Mouse (Mus musculus) brown adipose tissue, adult 24 weeks (tissue): Measurements from ENCODE around the gene Zfp629. TPM values are rescaled to one million over a fixed set of nuclear protein-coding genes. Genes with fewer than 3 reads are reported as not detected.
"Not testable (repeated sequence)": the region's sequence is repeated elsewhere in the genome, so short reads cannot be mapped to it uniquely, and the experiment has no call there.

Experiments
- H3K27ac ChIP-seq: fragments of 200-500 bp; replicated peaks from 2 replicates; pipeline ENCODE4 v1.5.1; 2012; ENCODE audit warnings: low read depth, mild to moderate bottlenecking, low read length
- H3K4me1 ChIP-seq: fragments of 200-500 bp; 2 replicates; pipeline ENCODE4 v1.6.1; 2012; ENCODE audit warnings: low read length, mixed read lengths; ENCODE audit not compliant: control insufficient read depth, insufficient read depth, insufficient read length
- H3K4me3 ChIP-seq: fragments of 200-500 bp; 2 replicates; pipeline ENCODE4 v1.5.1; 2012; ENCODE audit warnings: low read depth, mild to moderate bottlenecking, low read length, moderate library complexity; ENCODE audit not compliant: insufficient read depth
- polyA plus RNA-seq: library from polyadenylated mRNA; stranded (reverse); fragments of >200 nt; gene quantifications from 2 replicates; pipeline ENCODE4 v1.2.4, GENCODE M21; 2012; ENCODE audit not compliant: missing spikeins, insufficient read depth, insufficient read length

Zfp629 gene
- 6.6 and 7.5 TPM in 2 replicates for polyA plus RNA-seq

- Histone ChIP-seq H3K4me1 (peaks cover 7% of the 10 kb centered on the region; the same call in 1 of the 2 replicates), H3K27ac (peak within 1 kb of the TSS; percentile 73), H3K4me3 (peak within 1 kb of the TSS; percentile 95)
These were observed at the start of gene Zfp629 for GRCm38 (mm10) chr7:127614891-127615843. TSS of gene Zfp629 (minus strand) at chr7:127615797.

GRCm38 (mm10) chr7:127662926-127663325 lies 47.3 kb upstream of the Zfp629 start:
- H3K4me1 ChIP-seq: no peaks in the 10 kb centered on the region

GRCm38 (mm10) chr7:127661833-127662232 lies 46.2 kb upstream of the Zfp629 start:
- H3K4me1 ChIP-seq: no peaks in the 10 kb centered on the region
- no peak overlapping the region for H3K27ac ChIP-seq
- no peak overlapping the region for H3K4me3 ChIP-seq

More at GRCm38 (mm10) chr7:127662926-127663325, 47.3 kb upstream of the Zfp629 start:
- H3K4me3 ChIP-seq: no peak overlapping the region
- H3K27ac ChIP-seq: no peak overlapping the region

GRCm38 (mm10) chr7:127660882-127661281 lies 45.3 kb upstream of the Zfp629 start:
- no peak overlapping the region for H3K27ac ChIP-seq

GRCm38 (mm10) chr7:127656946-127657345 lies 41.3 kb upstream of the Zfp629 start:
- H3K27ac ChIP-seq: no peak overlapping the region
- no peak overlapping the region for H3K4me3 ChIP-seq
- 0 out of 2 replicates have a peak, but pooled peaks cover 2% of the 10 kb centered on the region for H3K4me1 ChIP-seq

More at GRCm38 (mm10) chr7:127660882-127661281, 45.3 kb upstream of the Zfp629 start:
- Histone ChIP-seq H3K4me1 (no peaks in the 10 kb centered on the region), H3K4me3 (no peak overlapping the region)

DNA sequence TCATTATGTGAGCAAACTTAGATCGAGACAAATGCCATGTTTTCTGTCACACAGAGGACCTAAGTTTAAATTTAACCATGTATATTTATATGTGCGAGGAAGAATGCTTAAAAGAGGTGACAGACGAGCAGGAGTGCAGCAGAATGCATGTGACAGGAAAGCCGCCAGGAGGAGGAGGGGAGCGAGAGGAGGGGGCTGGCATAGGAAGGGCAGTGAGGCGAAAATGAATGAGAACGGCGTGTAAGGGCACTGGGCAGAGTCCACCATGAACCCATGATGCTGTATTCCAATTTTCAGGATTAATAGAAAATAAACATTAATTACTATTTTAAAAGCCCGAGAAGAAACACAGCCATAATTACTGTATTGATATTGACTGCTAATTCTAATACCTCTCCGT lies 38.7 kb upstream of the Zfp629 start:
- Histone ChIP-seq H3K4me3 (no peak overlapping the region), H3K4me1 (0 out of 2 replicates have a peak, but pooled peaks cover 2% of the 10 kb centered on the region), H3K27ac (no peak overlapping the region)

DNA sequence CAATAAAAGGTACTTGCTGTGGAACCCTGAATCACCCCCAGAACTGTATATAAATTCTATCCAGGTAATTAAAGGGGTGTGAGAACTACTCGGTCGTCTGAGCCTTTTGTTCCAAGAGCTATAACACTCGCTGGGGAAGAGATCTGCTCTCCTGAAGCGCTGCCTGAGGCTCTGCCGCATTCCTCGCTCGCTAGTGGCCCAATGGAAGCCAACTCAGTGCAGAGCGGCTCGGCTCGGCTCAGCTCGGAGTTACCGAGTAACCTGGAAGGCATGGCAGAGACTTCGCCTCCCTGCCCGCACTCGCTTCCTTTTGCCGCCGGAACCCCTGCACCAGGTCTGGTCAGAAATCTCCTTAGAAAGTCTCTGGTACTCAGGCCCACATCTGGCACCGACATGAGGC lies 36.5 kb upstream of the Zfp629 start:
- 0 out of 2 replicates have a peak, but pooled peaks cover 2% of the 10 kb centered on the region for H3K4me1 ChIP-seq
- H3K27ac ChIP-seq: no peak overlapping the region
- H3K4me3 ChIP-seq: peak overlapping the region; percentile 16; the same call in 1 of the 2 replicates

DNA sequence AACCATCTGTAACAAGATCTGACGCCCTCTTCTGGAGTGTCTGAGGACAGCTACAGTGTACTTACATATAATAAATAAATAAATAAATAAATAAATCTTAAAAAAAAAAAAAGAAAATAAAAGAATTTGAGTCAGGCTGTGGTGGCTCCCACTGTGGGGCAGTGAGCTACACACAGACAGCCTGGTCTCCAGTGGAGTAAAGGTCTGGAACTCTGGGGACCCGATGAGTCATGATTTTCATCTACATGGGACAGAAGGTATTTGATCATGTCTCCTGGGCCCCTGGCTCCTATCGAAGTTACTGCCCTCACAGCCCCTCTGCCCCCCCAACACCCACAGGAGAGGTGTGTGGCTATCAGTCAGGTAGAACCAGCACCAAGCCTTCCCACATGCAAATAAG lies 36.0 kb upstream of the Zfp629 start:
- no peak overlapping the region for H3K27ac ChIP-seq
- 0 out of 2 replicates have a peak, but pooled peaks cover 2% of the 10 kb centered on the region for H3K4me1 ChIP-seq
- H3K4me3 ChIP-seq: no peak overlapping the region

DNA sequence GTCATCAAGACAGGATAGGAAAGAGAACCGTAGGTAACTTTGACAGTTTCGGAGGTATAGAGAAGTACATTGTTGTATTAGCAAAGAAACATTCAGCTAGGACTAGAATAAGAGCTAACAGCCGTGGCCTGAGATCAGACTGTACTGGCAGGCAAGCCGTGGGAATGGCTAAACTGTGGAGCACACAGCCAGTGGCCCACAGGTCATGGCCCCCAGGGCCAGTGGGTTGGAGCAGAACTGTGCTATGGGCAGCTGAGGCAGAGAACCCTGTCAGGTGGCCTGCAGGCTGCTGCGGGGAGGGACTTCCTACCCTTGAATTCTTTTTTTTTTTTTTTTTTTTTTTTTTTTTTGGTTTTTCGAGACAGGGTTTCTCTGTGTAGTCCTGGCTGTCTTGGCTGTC lies 33.6 kb upstream of the Zfp629 start:
- 0 out of 2 replicates have a peak, but pooled peaks cover 2% of the 10 kb centered on the region for H3K4me1 ChIP-seq
- no peak overlapping the region for H3K4me3 ChIP-seq
- no peak overlapping the region for H3K27ac ChIP-seq

DNA sequence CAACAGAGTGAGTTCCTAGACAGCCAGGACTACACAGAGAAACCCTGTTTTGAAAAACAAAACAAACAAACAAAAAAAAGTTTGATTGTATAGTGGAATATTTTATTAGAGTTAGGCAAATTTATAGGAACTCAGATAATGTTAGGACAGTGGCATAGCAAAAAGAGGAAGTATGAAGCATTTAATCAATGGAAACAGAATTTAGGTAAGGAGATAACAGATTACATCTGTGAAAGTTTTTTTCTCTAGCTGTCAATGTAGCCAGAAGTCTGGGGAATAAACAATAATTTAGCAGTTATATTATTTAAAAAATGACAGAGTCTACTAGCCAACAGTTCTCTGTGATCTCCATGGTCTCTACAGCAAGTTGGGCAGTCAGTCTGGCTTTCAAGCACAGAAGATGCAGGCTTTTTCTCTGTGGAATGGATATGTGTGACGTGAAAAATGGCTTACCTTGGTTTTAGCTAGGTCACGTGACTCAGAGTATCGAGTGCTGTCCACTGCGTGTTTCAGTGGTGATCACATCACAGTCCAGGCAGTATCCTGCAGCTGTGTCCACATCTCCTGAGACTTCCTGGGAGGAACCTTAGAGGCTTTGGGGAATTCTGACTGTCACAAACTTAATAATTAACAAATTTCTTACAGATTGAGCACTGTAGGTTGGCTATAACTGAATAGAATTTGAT lies 33.1 kb upstream of the Zfp629 start:
- Histone ChIP-seq H3K27ac (no peak overlapping the region), H3K4me1 (0 out of 2 replicates have a peak, but pooled peaks cover 2% of the 10 kb centered on the region), H3K4me3 (no peak overlapping the region)

GRCm38 (mm10) chr7:127647576-127647975 lies 32.0 kb upstream of the Zfp629 start:
- not testable (repeated sequence) for H3K4me1 ChIP-seq, H3K4me3 ChIP-seq, H3K27ac ChIP-seq

DNA sequence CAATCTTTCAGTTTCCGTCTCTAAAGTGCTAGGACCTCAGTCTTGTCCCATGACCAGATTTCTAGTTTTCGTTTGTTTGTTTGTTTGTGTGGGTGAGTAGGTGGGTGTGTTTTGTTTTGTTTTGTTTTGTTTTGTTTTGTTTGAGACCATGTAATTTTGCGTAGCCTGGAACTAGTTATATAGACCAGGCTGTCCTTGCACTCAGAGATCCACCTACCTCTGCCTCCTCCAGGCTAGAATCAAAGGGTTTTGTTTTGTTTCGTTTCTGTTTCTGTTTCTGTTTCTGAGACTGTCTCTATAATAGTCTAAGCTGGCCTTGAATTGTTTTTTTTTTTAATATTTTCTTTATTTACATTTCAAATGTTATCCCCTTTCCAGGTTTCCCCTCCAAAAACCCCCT lies 30.8 kb upstream of the Zfp629 start:
- Histone ChIP-seq H3K27ac (no peak overlapping the region), H3K4me3 (no peak overlapping the region)

GRCm38 (mm10) chr7:127642254-127642653 lies 26.7 kb upstream of the Zfp629 start:
- H3K4me1 ChIP-seq: peaks cover 8% of the 10 kb centered on the region
- H3K27ac ChIP-seq: no peak overlapping the region
- H3K4me3 ChIP-seq: no peak overlapping the region

More for the DNA sequence above, 30.8 kb upstream of the Zfp629 start:
- H3K4me1 ChIP-seq: peaks cover 2% of the 10 kb centered on the region; the same call in 1 of the 2 replicates

DNA sequence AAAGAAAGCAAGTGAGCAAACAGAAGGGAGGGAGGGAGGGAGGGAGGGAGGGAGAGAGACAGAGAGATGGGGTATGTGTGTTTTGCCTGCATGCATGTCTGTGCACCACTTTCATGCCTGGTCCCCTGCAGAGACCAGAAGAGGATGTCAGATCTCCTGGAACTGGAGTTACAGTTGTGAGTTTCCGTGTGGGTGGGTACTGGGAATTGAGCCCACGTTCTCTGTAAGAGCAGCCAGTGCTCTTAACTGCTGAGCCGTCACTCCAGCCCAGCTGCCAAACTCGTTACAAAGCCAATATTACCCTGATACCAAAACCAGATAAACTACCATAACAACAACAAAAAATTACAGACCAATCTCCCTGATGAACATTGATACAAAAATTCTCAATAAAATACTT lies 25.7 kb upstream of the Zfp629 start:
- H3K4me3 ChIP-seq: no peak overlapping the region
- H3K27ac ChIP-seq: no peak overlapping the region
- H3K4me1 ChIP-seq: peaks cover 8% of the 10 kb centered on the region

- Histone ChIP-seq H3K4me1 (peaks cover 7% of the 10 kb centered on the region), H3K27ac (no peak overlapping the region), H3K4me3 (peak overlapping the region; percentile 77)
These were observed 21.4 kb upstream of the Zfp629 start for GRCm38 (mm10) chr7:127636963-127637362.
